Mouse (Mus musculus) monocyte, adult 2 months (primary cell): ENCODE results near the gene Tmem132d.

ENCODE experiments used
- DNase-seq, 2 experiments: peaks; one replicate each; pipeline ENCODE4 v3.0.0; 2022; ENCODE audit warnings: low spot score in 2 of 2, low read depth in 1 of 2

Gene Tmem132d

GRCm38 (mm10) chr5:128218281-128218680 lies 214.6 kb downstream of the Tmem132d start:
- DNase-seq = no peak

GRCm38 (mm10) chr5:128211125-128211524 lies 221.8 kb downstream of the Tmem132d start:
- DNase-seq = no peak

- DNase-seq = no peak
Observed at GRCm38 (mm10) chr5:128205716-128206115, 227.2 kb downstream of the Tmem132d start.

GRCm38 (mm10) chr5:128204685-128205320 lies 228.1 kb downstream of the Tmem132d start:
- DNase-seq = no peak

- DNase-seq = no peak
Observed at GRCm38 (mm10) chr5:128203879-128204581, 228.8 kb downstream of the Tmem132d start.

- DNase-seq = no peak
Observed at GRCm38 (mm10) chr5:128194106-128194505, 238.8 kb downstream of the Tmem132d start.

GRCm38 (mm10) chr5:128192485-128193055 lies 240.3 kb downstream of the Tmem132d start:
- no peak for DNase-seq

- DNase-seq = no peak
Observed at GRCm38 (mm10) chr5:128191710-128192109, 241.2 kb downstream of the Tmem132d start.

- no peak for DNase-seq
Observed at GRCm38 (mm10) chr5:128190243-128190820, 242.5 kb downstream of the Tmem132d start.

- no peak for DNase-seq
Observed at GRCm38 (mm10) chr5:128176234-128176633, 256.6 kb downstream of the Tmem132d start.

- DNase-seq = no peak
Observed at GRCm38 (mm10) chr5:128158901-128159675, 273.8 kb downstream of the Tmem132d start.

- DNase-seq = no peak
Observed at GRCm38 (mm10) chr5:128151461-128151860, 281.4 kb downstream of the Tmem132d start.

- no peak for DNase-seq
Observed at GRCm38 (mm10) chr5:128146901-128147645, 285.8 kb downstream of the Tmem132d start.

- no peak for DNase-seq
Observed at GRCm38 (mm10) chr5:128144799-128145198, 288.1 kb downstream of the Tmem132d start.

GRCm38 (mm10) chr5:128136818-128137217 lies 296.1 kb downstream of the Tmem132d start:
- no peak for DNase-seq

GRCm38 (mm10) chr5:128122656-128123055 lies 310.2 kb downstream of the Tmem132d start:
- DNase-seq = no peak

GRCm38 (mm10) chr5:128119171-128119570 lies 313.7 kb downstream of the Tmem132d start:
- DNase-seq = no peak

- no peak for DNase-seq
Observed at GRCm38 (mm10) chr5:128113107-128113506, 319.8 kb downstream of the Tmem132d start.

- DNase-seq = no peak
Observed at GRCm38 (mm10) chr5:128112518-128112917, 320.4 kb downstream of the Tmem132d start.

GRCm38 (mm10) chr5:128111664-128112063 lies 321.2 kb downstream of the Tmem132d start:
- DNase-seq = no peak

GRCm38 (mm10) chr5:128102556-128102955 lies 330.3 kb downstream of the Tmem132d start:
- no peak for DNase-seq
